Mouse (Mus musculus): ENCODE measurements around the gene Med14. TPM values are rescaled to one million over a fixed set of nuclear protein-coding genes. Genes with fewer than 3 reads are reported as not detected.

Gene Med14
- polyA plus RNA-seq, 1 experiment, result 6.1 TPM

DNA sequence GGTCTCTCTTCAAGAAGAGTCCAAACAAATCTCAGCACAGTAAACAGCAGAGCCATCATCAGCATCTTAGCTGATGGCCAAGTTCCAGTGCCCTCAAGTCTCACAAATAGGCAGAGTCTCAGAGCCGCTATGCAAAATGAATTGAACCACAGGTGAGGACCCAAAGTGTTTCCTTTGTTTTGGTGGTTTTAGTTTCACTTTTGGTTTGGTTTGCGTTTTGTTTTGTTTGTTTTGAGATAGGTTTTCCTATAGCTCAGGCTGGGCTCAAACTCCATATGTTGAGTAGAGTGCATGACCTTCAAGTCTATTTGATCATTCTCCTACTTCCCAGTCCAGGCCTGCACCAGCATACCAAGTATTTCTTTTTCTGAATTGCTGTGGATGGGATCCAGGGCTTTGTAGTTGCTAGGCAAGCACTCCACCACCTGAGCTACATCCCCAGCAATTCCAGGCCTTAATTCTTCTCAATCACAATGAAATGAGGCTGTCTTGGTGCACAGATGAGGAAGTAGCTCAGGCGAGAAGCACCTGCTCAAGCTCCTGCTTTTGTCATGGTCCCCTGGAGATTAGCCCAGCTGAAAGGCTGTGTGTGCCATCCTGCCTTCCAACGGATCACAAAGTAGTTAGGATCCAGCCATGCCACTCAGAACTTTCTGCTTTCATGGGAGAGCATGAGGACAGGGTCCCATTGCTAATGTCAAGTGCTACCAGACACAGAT is 5.1 kb upstream of the Med14 start:
- Histone ChIP-seq H3K27me3 (ENCODE audit: control insufficient read depth, insufficient read depth, low read length) (no peaks in the 10 kb centered on the region), H3K4me3 (ENCODE audit: control insufficient read depth, low read depth, low read length) (no peak overlapping the region), H3K36me3 (ENCODE audit: control insufficient read depth, insufficient read depth, low read length) (no peaks in the 10 kb centered on the region), H3K4me1 (ENCODE audit: control insufficient read depth, insufficient read depth, low read length) (no peaks in the 10 kb centered on the region), H3K27ac (ENCODE audit: control insufficient read depth, insufficient read depth, low read depth, low read length) (no peak overlapping the region)
- TF ChIP-seq CTCF (IDR thresholded peaks at IDR 0.05; ENCODE audit: control insufficient read depth, insufficient read depth, insufficient replicate concordance, low read depth, low read length) (no peak), POLR2A (IDR thresholded peaks at IDR 0.05; ENCODE audit: control insufficient read depth, low read depth, low read length) (no peak)

DNA sequence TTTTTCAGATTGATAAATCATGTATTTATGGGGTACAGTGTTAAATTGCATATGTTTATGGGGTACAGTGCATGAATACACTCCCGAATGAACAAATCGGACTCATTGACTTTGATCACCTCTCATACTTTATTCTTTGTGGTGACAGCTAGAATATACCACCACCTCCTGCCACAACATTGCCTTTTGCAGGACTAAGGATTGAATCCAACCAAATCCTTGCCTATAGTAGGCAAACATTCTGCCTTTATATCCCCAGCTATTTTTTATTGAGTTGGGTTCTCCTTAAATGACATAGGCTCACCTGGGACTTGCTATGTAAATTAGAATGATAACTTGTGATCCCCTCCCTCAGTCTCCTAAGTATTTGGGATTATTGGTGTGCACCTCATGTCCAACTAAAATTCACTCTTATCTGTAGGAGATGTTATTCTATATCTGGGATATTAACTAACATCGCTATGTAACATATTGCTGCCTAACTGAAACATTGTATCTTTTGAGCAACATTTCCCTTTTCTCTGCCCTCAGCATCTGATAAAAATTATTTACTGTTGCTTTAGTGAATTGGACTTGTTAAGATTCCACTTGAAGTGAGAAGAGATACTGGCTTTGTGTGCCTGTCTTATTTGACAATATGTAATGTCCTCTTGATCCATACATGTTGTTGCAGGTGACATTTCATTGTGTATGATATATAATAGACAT is 1.4 kb upstream of the Med14 start:
- H3K27me3 ChIP-seq (ENCODE audit: control insufficient read depth, insufficient read depth, low read length), result no peaks in the 10 kb centered on the region
- peak overlapping the region; percentile 91; the same call in 1 of the 2 replicates for H3K4me3 ChIP-seq (ENCODE audit: control insufficient read depth, low read depth, low read length)

GRCm38 (mm10) chrX:12762334-12763126 is 657 bp upstream of the Med14 start:
- peak overlapping the region; percentile 95 for H3K27ac ChIP-seq (ENCODE audit: control insufficient read depth, insufficient read depth, low read depth, low read length)
- peak overlapping the region; percentile 91 for H3K4me3 ChIP-seq (ENCODE audit: control insufficient read depth, low read depth, low read length)
- H3K36me3 ChIP-seq (ENCODE audit: control insufficient read depth, insufficient read depth, low read length), result no peaks in the 10 kb centered on the region
- no peaks in the 10 kb centered on the region for H3K4me1 ChIP-seq (ENCODE audit: control insufficient read depth, insufficient read depth, low read length)
- TF ChIP-seq POLR2A (IDR thresholded peaks at IDR 0.05; ENCODE audit: control insufficient read depth, low read depth, low read length), result no peak
- TF ChIP-seq CTCF (IDR thresholded peaks at IDR 0.05; ENCODE audit: control insufficient read depth, insufficient read depth, insufficient replicate concordance, low read depth, low read length), result no peak
- no peaks in the 10 kb centered on the region for H3K27me3 ChIP-seq (ENCODE audit: control insufficient read depth, insufficient read depth, low read length)

More for the DNA sequence above, 1.4 kb upstream of the Med14 start:
- H3K36me3 ChIP-seq (ENCODE audit: control insufficient read depth, insufficient read depth, low read length), result no peaks in the 10 kb centered on the region
- H3K4me1 ChIP-seq (ENCODE audit: control insufficient read depth, insufficient read depth, low read length), result no peaks in the 10 kb centered on the region
- TF ChIP-seq CTCF (IDR thresholded peaks at IDR 0.05; ENCODE audit: control insufficient read depth, insufficient read depth, insufficient replicate concordance, low read depth, low read length) (no peak), POLR2A (IDR thresholded peaks at IDR 0.05; ENCODE audit: control insufficient read depth, low read depth, low read length) (no peak)
- H3K27ac ChIP-seq (ENCODE audit: control insufficient read depth, insufficient read depth, low read depth, low read length), result no peak overlapping the region

- no peaks in the 10 kb centered on the region for H3K36me3 ChIP-seq (ENCODE audit: control insufficient read depth, insufficient read depth, low read length)
- H3K27ac ChIP-seq (ENCODE audit: control insufficient read depth, insufficient read depth, low read depth, low read length), result peak overlapping the region; percentile 95
- H3K27me3 ChIP-seq (ENCODE audit: control insufficient read depth, insufficient read depth, low read length), result no peaks in the 10 kb centered on the region
- H3K4me1 ChIP-seq (ENCODE audit: control insufficient read depth, insufficient read depth, low read length), result no peaks in the 10 kb centered on the region
- H3K4me3 ChIP-seq (ENCODE audit: control insufficient read depth, low read depth, low read length), result peak overlapping the region; percentile 91
- TF ChIP-seq POLR2A (IDR thresholded peaks at IDR 0.05; ENCODE audit: control insufficient read depth, low read depth, low read length), result no peak
- TF ChIP-seq CTCF (IDR thresholded peaks at IDR 0.05; ENCODE audit: control insufficient read depth, insufficient read depth, insufficient replicate concordance, low read depth, low read length), result no peak
Observed at GRCm38 (mm10) chrX:12761259-12761625, 631 bp downstream of the Med14 start.

- H3K4me3 ChIP-seq (ENCODE audit: control insufficient read depth, low read depth, low read length), result peak overlapping the region; percentile 17; the same call in 1 of the 2 replicates
- TF ChIP-seq CTCF (IDR thresholded peaks at IDR 0.05; ENCODE audit: control insufficient read depth, insufficient read depth, insufficient replicate concordance, low read depth, low read length) (no peak), POLR2A (IDR thresholded peaks at IDR 0.05; ENCODE audit: control insufficient read depth, low read depth, low read length) (no peak)
- H3K27me3 ChIP-seq (ENCODE audit: control insufficient read depth, insufficient read depth, low read length), result no peaks in the 10 kb centered on the region
- H3K27ac ChIP-seq (ENCODE audit: control insufficient read depth, insufficient read depth, low read depth, low read length), result no peak overlapping the region
- no peaks in the 10 kb centered on the region for H3K4me1 ChIP-seq (ENCODE audit: control insufficient read depth, insufficient read depth, low read length)
- no peaks in the 10 kb centered on the region for H3K36me3 ChIP-seq (ENCODE audit: control insufficient read depth, insufficient read depth, low read length)
Observed at GRCm38 (mm10) chrX:12760501-12760900, 1.4 kb downstream of the Med14 start.

DNA sequence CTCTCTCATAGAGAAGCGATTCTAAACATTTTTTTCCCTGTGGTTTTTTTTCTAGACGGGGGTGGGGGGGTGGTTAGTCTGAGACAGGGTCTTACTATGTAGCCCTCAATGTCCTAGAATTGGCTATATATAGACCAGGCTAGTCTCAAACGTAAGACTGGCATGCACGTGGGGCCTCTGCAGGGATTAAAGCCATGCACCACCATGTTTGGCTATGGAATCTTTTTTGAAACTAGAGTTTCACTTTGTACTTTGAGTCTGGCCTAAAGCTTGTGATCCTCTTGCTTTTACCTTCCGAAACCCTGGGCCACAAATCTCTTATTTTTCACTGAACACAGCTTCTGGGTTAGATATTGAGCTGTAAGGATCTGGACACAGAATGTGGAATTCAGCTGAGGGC is 2.2 kb downstream of the Med14 start:
- H3K4me3 ChIP-seq (ENCODE audit: control insufficient read depth, low read depth, low read length), result no peak overlapping the region

GRCm38 (mm10) chrX:12747886-12748285 is 14.0 kb downstream of the Med14 start:
- Histone ChIP-seq H3K27ac (ENCODE audit: control insufficient read depth, insufficient read depth, low read depth, low read length) (no peak overlapping the region), H3K36me3 (ENCODE audit: control insufficient read depth, insufficient read depth, low read length) (no peaks in the 10 kb centered on the region), H3K4me3 (ENCODE audit: control insufficient read depth, low read depth, low read length) (no peak overlapping the region), H3K27me3 (ENCODE audit: control insufficient read depth, insufficient read depth, low read length) (no peaks in the 10 kb centered on the region), H3K4me1 (ENCODE audit: control insufficient read depth, insufficient read depth, low read length) (no peaks in the 10 kb centered on the region)
- no peak for TF ChIP-seq CTCF (IDR thresholded peaks at IDR 0.05; ENCODE audit: control insufficient read depth, insufficient read depth, insufficient replicate concordance, low read depth, low read length)
- no peak for TF ChIP-seq POLR2A (IDR thresholded peaks at IDR 0.05; ENCODE audit: control insufficient read depth, low read depth, low read length)

More for the DNA sequence above, 2.2 kb downstream of the Med14 start:
- TF ChIP-seq CTCF (IDR thresholded peaks at IDR 0.05; ENCODE audit: control insufficient read depth, insufficient read depth, insufficient replicate concordance, low read depth, low read length) (no peak), POLR2A (IDR thresholded peaks at IDR 0.05; ENCODE audit: control insufficient read depth, low read depth, low read length) (no peak)
- Histone ChIP-seq H3K36me3 (ENCODE audit: control insufficient read depth, insufficient read depth, low read length) (no peaks in the 10 kb centered on the region), H3K27ac (ENCODE audit: control insufficient read depth, insufficient read depth, low read depth, low read length) (no peak overlapping the region), H3K27me3 (ENCODE audit: control insufficient read depth, insufficient read depth, low read length) (no peaks in the 10 kb centered on the region), H3K4me1 (ENCODE audit: control insufficient read depth, insufficient read depth, low read length) (no peaks in the 10 kb centered on the region)
